Mouse (Mus musculus) lung, postnatal 25 days (tissue): ENCODE data around the gene Zbtb5.
"Not testable (repeated sequence)": the region's sequence is repeated elsewhere in the genome, so short reads cannot be mapped to it uniquely, and the experiment has no call there.

Source experiments
- DNase-seq: peaks from one replicate; pipeline ENCODE4 v3.0.0; 2022; ENCODE audit warnings: low spot score

Gene Zbtb5

GRCm38 (mm10) chr4:45010806-45011415, 1.3 kb downstream of the Zbtb5 start:
- DNase-seq: no peak

- no peak for DNase-seq
Observed at GRCm38 (mm10) chr4:45005452-45005851, 6.8 kb downstream of the Zbtb5 start.

- no peak for DNase-seq
Observed at GRCm38 (mm10) chr4:45000001-45000400, 12.2 kb downstream of the Zbtb5 start.

- DNase-seq: no peak
Observed at GRCm38 (mm10) chr4:44998071-44998470, 14.1 kb downstream of the Zbtb5 start.

- DNase-seq: no peak
Observed at GRCm38 (mm10) chr4:44994776-44995175, 17.4 kb downstream of the Zbtb5 start.

- DNase-seq: no peak
Observed at GRCm38 (mm10) chr4:44993847-44994246, 18.4 kb downstream of the Zbtb5 start.

- DNase-seq: not testable (repeated sequence)
Observed at GRCm38 (mm10) chr4:44993179-44993578, 19.0 kb downstream of the Zbtb5 start.

- not testable (repeated sequence) for DNase-seq
Observed at GRCm38 (mm10) chr4:44992330-44992729, 19.9 kb downstream of the Zbtb5 start.

- no peak for DNase-seq
Observed at GRCm38 (mm10) chr4:44990560-44990959, 21.7 kb downstream of the Zbtb5 start.

- no peak for DNase-seq
Observed at GRCm38 (mm10) chr4:44983131-44983740, 29.0 kb downstream of the Zbtb5 start.

- no peak for DNase-seq
Observed at GRCm38 (mm10) chr4:44982440-44983130, 29.6 kb downstream of the Zbtb5 start.

- DNase-seq: no peak
Observed at GRCm38 (mm10) chr4:44981974-44982287, 30.3 kb downstream of the Zbtb5 start.

GRCm38 (mm10) chr4:44981280-44981973, 30.8 kb downstream of the Zbtb5 start, which contains the start of gene Grhpr:
TSS of gene Grhpr (plus strand) at chr4:44981395.
- peak; percentile 81 for DNase-seq

GRCm38 (mm10) chr4:44979794-44980338, 32.3 kb downstream of the Zbtb5 start:
- no peak for DNase-seq

- DNase-seq: no peak
Observed at GRCm38 (mm10) chr4:44978175-44978574, 34.0 kb downstream of the Zbtb5 start.

- no peak for DNase-seq
Observed at GRCm38 (mm10) chr4:44976921-44977710, 35.1 kb downstream of the Zbtb5 start.

- DNase-seq: no peak
Observed at GRCm38 (mm10) chr4:44976026-44976615, 36.1 kb downstream of the Zbtb5 start.

- DNase-seq: no peak
Observed at GRCm38 (mm10) chr4:44974331-44974730, 37.9 kb downstream of the Zbtb5 start.

- no peak for DNase-seq
Observed at GRCm38 (mm10) chr4:44973871-44974270, 38.3 kb downstream of the Zbtb5 start.

GRCm38 (mm10) chr4:44973450-44973849, 38.8 kb downstream of the Zbtb5 start:
- peak; percentile 91 for DNase-seq

GRCm38 (mm10) chr4:44970612-44971110, 41.6 kb downstream of the Zbtb5 start:
- DNase-seq: peak; percentile 39
